Mouse (Mus musculus): ENCODE measurements around the gene Slc3a1.

DNA sequence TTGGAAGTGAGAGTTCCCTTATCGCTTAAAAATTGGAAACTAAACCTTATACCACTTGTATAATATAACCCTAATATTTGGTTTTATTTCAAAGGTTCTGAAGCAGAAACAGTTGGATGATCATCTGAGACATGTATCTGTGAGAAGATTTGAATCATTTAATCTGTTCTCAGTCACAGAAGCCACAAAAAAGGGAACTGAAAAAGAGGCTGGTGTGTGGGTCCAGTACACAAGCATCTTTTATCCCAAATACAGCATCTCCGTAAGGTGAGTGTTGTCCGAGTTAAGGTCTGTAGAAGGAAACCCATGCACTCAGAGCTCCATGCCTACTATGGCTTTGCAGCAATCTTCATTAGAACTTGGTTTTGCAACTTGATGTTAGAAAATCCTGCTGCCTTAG, 68.2 kb downstream of the Slc3a1 start:
- TF ChIP-seq TCF12 (IDR thresholded peaks at IDR 0.05; ENCODE audit: insufficient read depth, poor library complexity, severe bottlenecking) (no peak), POLR2A (IDR thresholded peaks at IDR 0.05; ENCODE audit: insufficient read length, low read depth) (no peak), USF1 (IDR thresholded peaks at IDR 0.05; ENCODE audit: low read depth) (no peak), E2F4 (IDR thresholded peaks at IDR 0.05; ENCODE audit: insufficient read depth) (no peak), MYOG (IDR thresholded peaks at IDR 0.05; ENCODE audit: control insufficient read depth in 1 of 3, insufficient read depth in 1 of 3, insufficient read length in 2 of 3, low read depth in 2 of 3) (no peak), MYOD1 (IDR thresholded peaks at IDR 0.05; ENCODE audit: control insufficient read depth in 1 of 3, insufficient read length in 2 of 3, low read depth in 2 of 3) (no peak), POLR2AphosphoS2 (IDR thresholded peaks at IDR 0.05; ENCODE audit: insufficient read length, low read depth) (no peak)
